Mouse (Mus musculus) MEL (cell line): ENCODE measurements around the gene Dph3. TPM values are rescaled to one million over a fixed set of nuclear protein-coding genes. Genes with fewer than 3 reads are reported as not detected.

Experiments used
- DNase-seq: peaks from one replicate; pipeline ENCODE4 v3.0.0; 2011; ENCODE audit warnings: low read depth, low spot score
- H3K27ac ChIP-seq: 2 replicates; pipeline ENCODE4 v1.5.1; 2012; ENCODE audit warnings: low read depth, mild to moderate bottlenecking, control low read depth, low read length, moderate library complexity; ENCODE audit not compliant: control insufficient read depth
- H3K27me3 ChIP-seq, 2 experiments: fragments of 150-350 bp in 1 of 2; sonication (generic) in 1 of 2; 2 replicates each; pipeline ENCODE4 v1.6.1; 2012; ENCODE audit warnings: low read length in 2 of 2, mild to moderate bottlenecking in 2 of 2, improper control_type of control experiment in 1 of 2, moderate library complexity in 1 of 2; ENCODE audit not compliant: insufficient read depth in 2 of 2, control insufficient read depth in 1 of 2
- H3K36me3 ChIP-seq, 2 experiments: 2 replicates each; pipeline ENCODE4 v1.6.1; 2012 to 2014; ENCODE audit warnings: low read length in 2 of 2, improper control_type of control experiment in 1 of 2, inconsistent platforms in 1 of 2, mild to moderate bottlenecking in 1 of 2; ENCODE audit not compliant: insufficient read depth in 2 of 2, control insufficient read depth in 1 of 2
- H3K4me1 ChIP-seq, 2 experiments: fragments of 150-350 bp in 1 of 2; sonication (generic) in 1 of 2; 2 replicates each; pipeline ENCODE4 v1.6.1; 2012; ENCODE audit warnings: low read length in 2 of 2, improper control_type of control experiment in 1 of 2, mild to moderate bottlenecking in 1 of 2; ENCODE audit not compliant: insufficient read depth in 2 of 2, control insufficient read depth in 1 of 2
- H3K4me3 ChIP-seq, 2 experiments: fragments of 150-350 bp in 1 of 2; sonication (generic) in 1 of 2; 2 replicates each; pipeline ENCODE4 v1.5.1; 2012; ENCODE audit warnings: low read depth in 2 of 2, low read length in 2 of 2, mild to moderate bottlenecking in 2 of 2, moderate library complexity in 2 of 2, control low read depth in 1 of 2, improper control_type of control experiment in 1 of 2; ENCODE audit not compliant: control insufficient read depth in 1 of 2, insufficient read depth in 1 of 2
- H3K79me2 ChIP-seq: 2 replicates; pipeline ENCODE4 v1.6.1; 2012; ENCODE audit warnings: mild to moderate bottlenecking, low read length, moderate library complexity; ENCODE audit not compliant: control insufficient read depth, poor library complexity, insufficient read depth
- H3K9ac ChIP-seq: 2 replicates; pipeline ENCODE4 v1.6.1; 2012; ENCODE audit warnings: low read depth, mild to moderate bottlenecking, control low read depth, low read length, moderate library complexity; ENCODE audit not compliant: control insufficient read depth, poor library complexity, severe bottlenecking
- H3K9me3 ChIP-seq: fragments of 150-350 bp; sonication (generic); replicated peaks from 2 replicates; pipeline ENCODE4 v1.6.1; 2012; ENCODE audit warnings: mild to moderate bottlenecking, low read length, improper control_type of control experiment, moderate library complexity; ENCODE audit not compliant: insufficient read depth
- CTCF ChIP-seq, 3 experiments: IDR thresholded peaks in 2 of 3; conservative IDR thresholded peaks in 1 of 3; 2 replicates each; pipeline ENCODE4 v1.5.1; 2011 to 2012; ENCODE audit warnings: low read length in 3 of 3, low read depth in 2 of 3, mild to moderate bottlenecking in 2 of 3, improper control_type of control experiment in 1 of 3, inconsistent platforms in 1 of 3, mixed read lengths in 1 of 3, moderate library complexity in 1 of 3; ENCODE audit not compliant: control insufficient read depth in 1 of 3, insufficient read depth in 1 of 3, poor library complexity in 1 of 3, severe bottlenecking in 1 of 3
- ELF1 ChIP-seq: IDR thresholded peaks from 2 replicates; pipeline ENCODE4 v1.6.1; 2014; ENCODE audit warnings: low read depth, mild to moderate bottlenecking, inconsistent platforms, low read length, improper control_type of control experiment, moderate library complexity
- ETS1 ChIP-seq: IDR thresholded peaks from 2 replicates; pipeline ENCODE4 v1.6.1; 2012; ENCODE audit warnings: low read depth, mild to moderate bottlenecking, inconsistent platforms, low read length, improper control_type of control experiment, moderate library complexity
- GABPA ChIP-seq: IDR thresholded peaks from 2 replicates; pipeline ENCODE4 v1.6.1; 2012; ENCODE audit warnings: low read depth, mild to moderate bottlenecking, inconsistent platforms, low read length, improper control_type of control experiment, moderate library complexity
- GATA1 ChIP-seq: IDR thresholded peaks from 2 replicates; pipeline ENCODE4 v1.6.1; 2011; ENCODE audit warnings: low read depth, low read length, improper control_type of control experiment
- KAT2A ChIP-seq: conservative IDR thresholded peaks from 2 replicates; pipeline ENCODE4 v1.6.1; 2012; ENCODE audit warnings: low read depth, low read length, improper control_type of control experiment, inconsistent platforms
- MAZ ChIP-seq: IDR thresholded peaks from 2 replicates; pipeline ENCODE4 v1.6.1; 2012; ENCODE audit warnings: low read depth, mild to moderate bottlenecking, inconsistent platforms, low read length, improper control_type of control experiment
- MEF2A ChIP-seq: IDR thresholded peaks from 2 replicates; pipeline ENCODE4 v1.6.1; 2014; ENCODE audit warnings: low read depth, mild to moderate bottlenecking, inconsistent platforms, low read length, improper control_type of control experiment; ENCODE audit not compliant: poor library complexity, insufficient replicate concordance, severe bottlenecking; ENCODE audit errors: extremely low read depth
- MXI1 ChIP-seq: IDR thresholded peaks from 2 replicates; pipeline ENCODE4 v1.6.1; 2011; ENCODE audit warnings: mild to moderate bottlenecking, low read depth, low read length, improper control_type of control experiment
- MYC ChIP-seq: IDR thresholded peaks from 2 replicates; pipeline ENCODE4 v1.6.1; 2011; ENCODE audit warnings: low read depth, mild to moderate bottlenecking, low read length, improper control_type of control experiment, moderate library complexity
- NELFE ChIP-seq: IDR thresholded peaks from 2 replicates; pipeline ENCODE4 v1.6.1; 2011; ENCODE audit warnings: low read depth, low read length, improper control_type of control experiment
- POLR2A ChIP-seq, 2 experiments: IDR thresholded peaks; 2 replicates each; pipeline ENCODE4 v1.6.1; 2011 to 2012; ENCODE audit warnings: low read length in 2 of 2, mild to moderate bottlenecking in 2 of 2, control low read depth in 1 of 2, improper control_type of control experiment in 1 of 2, low read depth in 1 of 2, moderate library complexity in 1 of 2; ENCODE audit not compliant: control insufficient read depth in 1 of 2, insufficient read depth in 1 of 2, poor library complexity in 1 of 2
- POLR2AphosphoS5 ChIP-seq: IDR thresholded peaks from 2 replicates; pipeline ENCODE4 v1.6.1; 2012; ENCODE audit warnings: low read depth, borderline replicate concordance, mild to moderate bottlenecking, inconsistent platforms, low read length, moderate library complexity, mixed read lengths
- RAD21 ChIP-seq: IDR thresholded peaks from 2 replicates; pipeline ENCODE4 v1.6.1; 2011; ENCODE audit warnings: mild to moderate bottlenecking, low read depth, low read length, improper control_type of control experiment
- RCOR1 ChIP-seq: IDR thresholded peaks from 2 replicates; pipeline ENCODE4 v1.6.1; 2012; ENCODE audit warnings: low read depth, mild to moderate bottlenecking, inconsistent platforms, low read length, improper control_type of control experiment
- SIN3A ChIP-seq: IDR thresholded peaks from 2 replicates; pipeline ENCODE4 v1.6.1; 2012; ENCODE audit warnings: low read length, improper control_type of control experiment, inconsistent platforms
- SMC3 ChIP-seq: IDR thresholded peaks from 2 replicates; pipeline ENCODE4 v1.6.1; 2011; ENCODE audit warnings: low read depth, low read length, improper control_type of control experiment
- TBP ChIP-seq: IDR thresholded peaks from 2 replicates; pipeline ENCODE4 v1.8.0; 2011; ENCODE audit warnings: low read depth, low read length, improper control_type of control experiment
- USF2 ChIP-seq, 2 experiments: IDR thresholded peaks; 2 replicates each; pipeline ENCODE4 v1.6.1; 2011 to 2012; ENCODE audit warnings: improper control_type of control experiment in 2 of 2, low read length in 2 of 2, borderline replicate concordance in 1 of 2, inconsistent platforms in 1 of 2, low read depth in 1 of 2, mild to moderate bottlenecking in 1 of 2; ENCODE audit not compliant: insufficient read depth in 1 of 2
- ZC3H11A ChIP-seq: IDR thresholded peaks from 2 replicates; pipeline ENCODE4 v1.6.1; 2012; ENCODE audit warnings: low read depth, mild to moderate bottlenecking, inconsistent platforms, low read length, improper control_type of control experiment
- ZKSCAN1 ChIP-seq: IDR thresholded peaks from 2 replicates; pipeline ENCODE4 v1.6.1; 2012; ENCODE audit warnings: low read depth, mild to moderate bottlenecking, inconsistent platforms, low read length, improper control_type of control experiment, moderate library complexity
- ZMIZ1 ChIP-seq: IDR thresholded peaks from 2 replicates; pipeline ENCODE4 v1.6.1; 2012; ENCODE audit warnings: low read depth, mild to moderate bottlenecking, inconsistent platforms, low read length, improper control_type of control experiment, moderate library complexity
- ZNF384 ChIP-seq: IDR thresholded peaks from 2 replicates; pipeline ENCODE4 v1.6.1; 2012; ENCODE audit warnings: low read depth, mild to moderate bottlenecking, inconsistent platforms, low read length, improper control_type of control experiment
- polyA plus RNA-seq, 2 experiments: library from polyadenylated mRNA; stranded (reverse) in 1 of 2; unstranded in 1 of 2; fragments of >175 nt in 1 of 2; fragments of >200 nt in 1 of 2; gene quantifications; 2 replicates each; pipeline versions ENCODE4 v1.2.1 to v1.2.4; 2012; ENCODE audit warnings: low replicate concordance in 2 of 2, low read depth in 1 of 2; ENCODE audit not compliant: insufficient read length in 2 of 2, insufficient read depth in 1 of 2, missing spikeins in 1 of 2
- total RNA-seq: library from RNA; depleted of rRNA; stranded (reverse); fragments of 300-350 nt; gene quantifications from 2 replicates; pipeline ENCODE4 v1.2.3, GENCODE M21; 2012

Gene Dph3
- total and polyA plus RNA-seq, 3 experiments: 103 to 116 (median 108) TPM

DNA sequence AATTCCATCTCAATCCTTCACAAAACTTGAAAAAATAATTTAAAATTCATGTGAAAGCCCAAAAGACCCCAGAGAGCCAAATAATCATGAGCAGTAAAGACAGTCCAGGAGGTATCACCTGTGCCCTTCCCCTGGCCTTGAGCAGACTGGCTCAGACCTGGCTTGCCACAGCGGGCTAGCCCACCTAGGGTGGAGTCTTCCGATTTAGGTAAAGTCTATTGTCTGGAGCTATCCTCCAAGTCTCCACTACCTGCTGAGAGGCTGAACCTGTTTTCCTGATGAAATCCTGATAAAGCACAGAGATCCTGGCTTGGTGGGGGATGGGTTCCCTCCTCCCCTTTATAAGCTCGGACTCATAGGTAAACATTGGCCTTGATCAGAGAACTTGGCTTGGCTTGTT, 38.7 kb upstream of the Dph3 start:
- Histone ChIP-seq H3K27me3 (peaks cover 0 to 3% of the 10 kb centered on the region in 2 experiments), H3K9me3 (no peaks in the 10 kb centered on the region), H3K4me3 (no peak overlapping the region), H3K36me3 (no peaks in the 10 kb centered on the region), H3K4me1 (no peaks in the 10 kb centered on the region), H3K27ac (no peak overlapping the region), H3K79me2 (no peaks in the 10 kb centered on the region), H3K9ac (no peak overlapping the region)
- no peak for TF ChIP-seq GABPA
- DNase-seq: no peak

DNA sequence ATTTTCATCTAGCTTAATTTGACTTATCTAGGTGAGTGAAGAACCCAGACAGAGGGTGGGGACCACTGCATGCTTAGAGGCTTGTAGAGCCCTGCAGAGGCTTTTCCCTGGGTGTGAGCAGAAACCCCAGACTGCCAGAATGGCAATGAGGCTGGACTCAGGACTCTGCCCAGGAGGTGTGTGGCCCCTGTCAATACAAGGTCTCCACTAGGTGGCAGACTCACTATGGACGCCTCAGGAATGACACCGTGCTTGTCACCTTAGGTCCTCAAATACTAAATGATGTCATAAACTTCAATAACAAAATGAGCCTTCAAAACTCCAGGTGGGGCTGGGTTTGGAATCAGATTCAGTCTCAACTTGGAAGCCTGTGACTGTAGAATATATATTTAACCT, 36.4 kb upstream of the Dph3 start:
- Histone ChIP-seq H3K4me1 (no peaks in the 10 kb centered on the region), H3K9me3 (no peaks in the 10 kb centered on the region), H3K4me3 (no peak overlapping the region), H3K27ac (no peak overlapping the region), H3K9ac (no peak overlapping the region), H3K36me3 (no peaks in the 10 kb centered on the region), H3K27me3 (peaks cover 0 to 3% of the 10 kb centered on the region in 2 experiments), H3K79me2 (no peaks in the 10 kb centered on the region)
- peak; percentile 65 for DNase-seq
- no peak for TF ChIP-seq ZKSCAN1
- no peak for TF ChIP-seq ETS1
- TF ChIP-seq MXI1: no peak
- TF ChIP-seq SMC3: peak; percentile 85
- no peak for TF ChIP-seq KAT2A
- TF ChIP-seq USF2 (IDR thresholded peaks at IDR 0.05; ENCODE audit: borderline replicate concordance in 1 of 2, insufficient read depth in 1 of 2, low read depth in 1 of 2, low read length in 2 of 2): no peak
- TF ChIP-seq MYC: no peak
- no peak for TF ChIP-seq TBP
- peak; percentile 68 to 84 (median 79) for TF ChIP-seq CTCF (IDR thresholded peaks at IDR 0.05 in 2 of 3, conservative IDR thresholded peaks at IDR 0.05 in 1 of 3; ENCODE audit: control insufficient read depth in 1 of 3, insufficient read depth in 1 of 3, low read depth in 2 of 3, low read length in 3 of 3, poor library complexity in 1 of 3, severe bottlenecking in 1 of 3)
- TF ChIP-seq RAD21: peak; percentile 75
- no peak for TF ChIP-seq POLR2AphosphoS5
- TF ChIP-seq RCOR1: no peak
- peak; percentile 62 for TF ChIP-seq ZC3H11A
- no peak for TF ChIP-seq ZMIZ1
- TF ChIP-seq NELFE: no peak
- TF ChIP-seq ZNF384: no peak
- no peak for TF ChIP-seq SIN3A
- no peak for TF ChIP-seq GATA1
- TF ChIP-seq MEF2A: no peak
- no peak for TF ChIP-seq GABPA
- no peak for TF ChIP-seq POLR2A (IDR thresholded peaks at IDR 0.05; ENCODE audit: control insufficient read depth in 1 of 2, insufficient read depth in 1 of 2, low read depth in 1 of 2, low read length in 2 of 2, poor library complexity in 1 of 2)
- TF ChIP-seq MAZ: no peak
- no peak for TF ChIP-seq ELF1
